Mouse (Mus musculus) MEL (cell line): ENCODE data around the gene Hivep2. TPM values are rescaled to one million over a fixed set of nuclear protein-coding genes. Genes with fewer than 3 reads are reported as not detected.

Experiments
- DNase-seq: peaks from one replicate; pipeline ENCODE4 v3.0.0; 2011; ENCODE audit warnings: low read depth, low spot score
- H3K27ac ChIP-seq: 2 replicates; pipeline ENCODE4 v1.5.1; 2012; ENCODE audit warnings: low read depth, mild to moderate bottlenecking, control low read depth, low read length, moderate library complexity; ENCODE audit not compliant: control insufficient read depth
- H3K27me3 ChIP-seq, 2 experiments: fragments of 150-350 bp in 1 of 2; sonication (generic) in 1 of 2; 2 replicates each; pipeline ENCODE4 v1.6.1; 2012; ENCODE audit warnings: low read length in 2 of 2, mild to moderate bottlenecking in 2 of 2, improper control_type of control experiment in 1 of 2, moderate library complexity in 1 of 2; ENCODE audit not compliant: insufficient read depth in 2 of 2, control insufficient read depth in 1 of 2
- H3K36me3 ChIP-seq, 2 experiments: 2 replicates each; pipeline ENCODE4 v1.6.1; 2012 to 2014; ENCODE audit warnings: low read length in 2 of 2, improper control_type of control experiment in 1 of 2, inconsistent platforms in 1 of 2, mild to moderate bottlenecking in 1 of 2; ENCODE audit not compliant: insufficient read depth in 2 of 2, control insufficient read depth in 1 of 2
- H3K4me1 ChIP-seq, 2 experiments: fragments of 150-350 bp in 1 of 2; sonication (generic) in 1 of 2; 2 replicates each; pipeline ENCODE4 v1.6.1; 2012; ENCODE audit warnings: low read length in 2 of 2, improper control_type of control experiment in 1 of 2, mild to moderate bottlenecking in 1 of 2; ENCODE audit not compliant: insufficient read depth in 2 of 2, control insufficient read depth in 1 of 2
- H3K4me3 ChIP-seq, 2 experiments: fragments of 150-350 bp in 1 of 2; sonication (generic) in 1 of 2; 2 replicates each; pipeline ENCODE4 v1.5.1; 2012; ENCODE audit warnings: low read depth in 2 of 2, low read length in 2 of 2, mild to moderate bottlenecking in 2 of 2, moderate library complexity in 2 of 2, control low read depth in 1 of 2, improper control_type of control experiment in 1 of 2; ENCODE audit not compliant: control insufficient read depth in 1 of 2, insufficient read depth in 1 of 2
- H3K79me2 ChIP-seq: 2 replicates; pipeline ENCODE4 v1.6.1; 2012; ENCODE audit warnings: mild to moderate bottlenecking, low read length, moderate library complexity; ENCODE audit not compliant: control insufficient read depth, poor library complexity, insufficient read depth
- H3K9ac ChIP-seq: 2 replicates; pipeline ENCODE4 v1.6.1; 2012; ENCODE audit warnings: low read depth, mild to moderate bottlenecking, control low read depth, low read length, moderate library complexity; ENCODE audit not compliant: control insufficient read depth, poor library complexity, severe bottlenecking
- H3K9me3 ChIP-seq: fragments of 150-350 bp; sonication (generic); replicated peaks from 2 replicates; pipeline ENCODE4 v1.6.1; 2012; ENCODE audit warnings: mild to moderate bottlenecking, low read length, improper control_type of control experiment, moderate library complexity; ENCODE audit not compliant: insufficient read depth
- CTCF ChIP-seq, 3 experiments: IDR thresholded peaks in 2 of 3; conservative IDR thresholded peaks in 1 of 3; 2 replicates each; pipeline ENCODE4 v1.5.1; 2011 to 2012; ENCODE audit warnings: low read length in 3 of 3, low read depth in 2 of 3, mild to moderate bottlenecking in 2 of 3, improper control_type of control experiment in 1 of 3, inconsistent platforms in 1 of 3, mixed read lengths in 1 of 3, moderate library complexity in 1 of 3; ENCODE audit not compliant: control insufficient read depth in 1 of 3, insufficient read depth in 1 of 3, poor library complexity in 1 of 3, severe bottlenecking in 1 of 3
- KAT2A ChIP-seq: conservative IDR thresholded peaks from 2 replicates; pipeline ENCODE4 v1.6.1; 2012; ENCODE audit warnings: low read depth, low read length, improper control_type of control experiment, inconsistent platforms
- RAD21 ChIP-seq: IDR thresholded peaks from 2 replicates; pipeline ENCODE4 v1.6.1; 2011; ENCODE audit warnings: mild to moderate bottlenecking, low read depth, low read length, improper control_type of control experiment
- UBTF ChIP-seq: IDR thresholded peaks from 2 replicates; pipeline ENCODE4 v1.6.1; 2012; ENCODE audit warnings: low read depth, mild to moderate bottlenecking, inconsistent platforms, low read length, improper control_type of control experiment, moderate library complexity, borderline replicate concordance; ENCODE audit not compliant: insufficient read depth
- USF1 ChIP-seq: IDR thresholded peaks from 2 replicates; pipeline ENCODE4 v1.6.1; 2014; ENCODE audit warnings: low read depth, mild to moderate bottlenecking, inconsistent platforms, low read length, improper control_type of control experiment, moderate library complexity
- polyA plus RNA-seq, 2 experiments: library from polyadenylated mRNA; stranded (reverse) in 1 of 2; unstranded in 1 of 2; fragments of >175 nt in 1 of 2; fragments of >200 nt in 1 of 2; gene quantifications; 2 replicates each; pipeline versions ENCODE4 v1.2.1 to v1.2.4; 2012; ENCODE audit warnings: low replicate concordance in 2 of 2, low read depth in 1 of 2; ENCODE audit not compliant: insufficient read length in 2 of 2, insufficient read depth in 1 of 2, missing spikeins in 1 of 2
- total RNA-seq: library from RNA; depleted of rRNA; stranded (reverse); fragments of 300-350 nt; gene quantifications from 2 replicates; pipeline ENCODE4 v1.2.3, GENCODE M21; 2012; rRNA removed

Hivep2 gene
- total and polyA plus RNA-seq, 3 experiments, result not detected

GRCm38 (mm10) chr10:14200310-14200709 lies 234.4 kb downstream of the Hivep2 start:
- no peak overlapping the region for H3K9ac ChIP-seq
- no peaks in the 10 kb centered on the region for H3K9me3 ChIP-seq
- no peak overlapping the region for H3K4me3 ChIP-seq
- TF ChIP-seq USF1, result no peak
- peak; percentile 22 for TF ChIP-seq RAD21
- TF ChIP-seq UBTF, result no peak
- TF ChIP-seq KAT2A, result no peak
- TF ChIP-seq CTCF (IDR thresholded peaks at IDR 0.05 in 2 of 3, conservative IDR thresholded peaks at IDR 0.05 in 1 of 3; ENCODE audit: control insufficient read depth in 1 of 3, insufficient read depth in 1 of 3, low read depth in 2 of 3, low read length in 3 of 3, poor library complexity in 1 of 3, severe bottlenecking in 1 of 3), result peak in 1 of 3 experiments; percentile 14; a peak in 1 of 6 replicates
- no peak for DNase-seq
- no peaks in the 10 kb centered on the region for H3K36me3 ChIP-seq
- no peaks in the 10 kb centered on the region for H3K27me3 ChIP-seq
- no peaks in the 10 kb centered on the region for H3K79me2 ChIP-seq
- H3K27ac ChIP-seq, result no peak overlapping the region
- H3K4me1 ChIP-seq, result no peaks in the 10 kb centered on the region

Other genes starting within 250 kb of the Hivep2 start
- gene Aig1, start 97.1 kb upstream of the Hivep2 start, total RNA-seq, result not detected in 2 replicates
- gene Aig1, start 97.1 kb upstream of the Hivep2 start, polyA plus RNA-seq, result under 1 TPM in 1 of 2 experiments, not detected in 1; 0.13 TPM